Mouse (Mus musculus): ENCODE data around the gene Pax8. TPM values are rescaled to one million over a fixed set of nuclear protein-coding genes. Genes with fewer than 3 reads are reported as not detected.

The Pax8 gene
- polyA plus RNA-seq, 1 experiment from 2014 or later, result 0.62 TPM

- DNase-seq (ENCODE audit: low spot score) (no peak), ATAC-seq (replicated peaks; ENCODE audit: low FRiP score) (no peak)
- H3K27me3 ChIP-seq (replicated peaks; ENCODE audit: control insufficient read depth, insufficient read depth, low read length), result no peaks in the 10 kb centered on the region
- H3K27ac ChIP-seq (ENCODE audit: low read depth, low read length), result no peak overlapping the region
- H3K4me3 ChIP-seq (ENCODE audit: low read depth, low read length), result no peak overlapping the region
- no peaks in the 10 kb centered on the region for H3K4me1 ChIP-seq (replicated peaks; ENCODE audit: control insufficient read depth, insufficient read depth, low read length)
- no peak overlapping the region for H3K4me2 ChIP-seq
- no peak overlapping the region for H3K9ac ChIP-seq (ENCODE audit: low read depth, low read length)
- H3K36me3 ChIP-seq (ENCODE audit: control insufficient read depth, insufficient read depth, low read length), result no peaks in the 10 kb centered on the region
- WGBS, result 81% methylated on average over 2 of the region's 2 CpGs
- H3K9me3 ChIP-seq (ENCODE audit: control insufficient read depth, low read length), result no peaks in the 10 kb centered on the region
Measured at GRCm38 (mm10) chr2:24393251-24393650, 82.1 kb downstream of the Pax8 start.

DNA sequence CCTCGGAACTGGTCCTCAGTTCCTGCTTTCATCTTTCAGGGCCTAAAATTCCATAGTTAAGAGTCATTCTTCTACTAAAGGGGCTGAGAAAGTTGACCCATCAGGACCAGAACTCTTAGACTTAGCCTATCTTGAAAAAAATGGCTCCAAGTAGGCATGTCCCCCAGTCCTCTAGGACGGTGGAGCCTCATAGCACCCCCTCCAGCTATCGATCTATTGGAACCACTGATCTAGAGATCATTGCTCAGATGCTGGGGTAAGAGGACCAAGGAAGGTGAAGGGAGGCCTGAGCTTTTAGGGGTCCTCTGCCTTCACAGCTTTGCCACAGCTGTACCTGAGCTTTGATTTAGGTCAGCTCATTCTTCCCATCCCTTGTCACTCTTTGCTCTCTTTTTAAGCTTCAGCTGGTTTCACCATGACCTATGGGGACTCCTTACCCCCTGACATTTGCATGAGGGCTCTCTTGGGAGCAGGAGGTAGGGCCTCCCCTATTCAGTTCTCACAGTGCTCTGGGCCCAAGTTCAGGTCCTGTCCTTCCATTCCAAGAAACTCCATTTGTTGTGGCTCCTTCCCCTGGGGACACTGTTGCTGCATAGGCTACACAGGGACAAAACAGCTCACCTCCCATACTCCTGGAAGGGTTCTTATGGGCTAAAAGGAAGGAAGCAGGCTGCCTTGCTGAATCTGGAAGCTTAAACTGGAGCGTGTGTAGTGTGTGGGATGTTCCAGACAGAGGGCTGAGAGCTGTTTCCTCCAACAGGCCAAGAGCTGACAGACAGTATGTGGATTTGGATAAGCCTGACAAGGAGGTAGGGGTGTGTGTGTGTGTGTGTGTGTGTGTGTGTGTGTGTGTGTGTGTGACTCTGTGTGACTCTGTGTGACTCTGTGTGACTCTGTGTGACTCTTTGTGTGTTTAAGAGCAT is 87.8 kb downstream of the Pax8 start:
- ATAC-seq (replicated peaks; ENCODE audit: low FRiP score) (no peak), DNase-seq (ENCODE audit: low spot score) (peak; percentile 27)
- no peaks in the 10 kb centered on the region for H3K9me3 ChIP-seq (ENCODE audit: control insufficient read depth, low read length)
- 62% methylated on average over 4 of the region's 4 CpGs for WGBS
- H3K27ac ChIP-seq (ENCODE audit: low read depth, low read length), result no peak overlapping the region
- no peak overlapping the region; the same call in 1 of the 2 replicates for H3K9ac ChIP-seq (ENCODE audit: low read depth, low read length)
- no peaks in the 10 kb centered on the region for H3K27me3 ChIP-seq (replicated peaks; ENCODE audit: control insufficient read depth, insufficient read depth, low read length)
- peak overlapping the region; percentile 53 for H3K4me3 ChIP-seq (ENCODE audit: low read depth, low read length)
- H3K4me1 ChIP-seq (replicated peaks; ENCODE audit: control insufficient read depth, insufficient read depth, low read length), result peaks cover 10% of the 10 kb centered on the region; the same call in 1 of the 2 replicates
- peak overlapping the region; percentile 68 for H3K4me2 ChIP-seq
- no peaks in the 10 kb centered on the region for H3K36me3 ChIP-seq (ENCODE audit: control insufficient read depth, insufficient read depth, low read length)

DNA sequence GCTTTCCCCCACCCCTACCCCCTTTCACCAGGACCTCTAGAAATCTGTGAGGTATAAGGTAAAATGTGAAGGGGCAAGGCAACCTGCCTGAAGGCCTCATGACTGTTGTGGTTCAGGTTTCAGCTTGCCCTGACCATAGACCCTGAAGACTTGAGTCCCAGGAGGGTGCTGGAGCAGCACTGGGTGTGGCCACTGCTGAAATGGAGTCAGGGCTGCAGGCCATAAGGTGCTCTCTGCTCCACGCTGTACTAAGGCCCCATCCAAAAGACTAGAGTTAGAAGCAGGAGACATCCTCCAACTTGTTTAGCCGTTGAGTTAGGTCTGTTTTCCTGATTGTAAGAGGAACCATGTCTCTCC is 88.5 kb downstream of the Pax8 start:
- H3K9ac ChIP-seq (ENCODE audit: low read depth, low read length), result peak overlapping the region; percentile 75
- ATAC-seq (replicated peaks; ENCODE audit: low FRiP score), result no peak
- no peaks in the 10 kb centered on the region for H3K36me3 ChIP-seq (ENCODE audit: control insufficient read depth, insufficient read depth, low read length)
- no peak for DNase-seq (ENCODE audit: low spot score)
- peak overlapping the region; percentile 68 for H3K4me2 ChIP-seq
- H3K27ac ChIP-seq (ENCODE audit: low read depth, low read length), result peak overlapping the region; percentile 86
- H3K27me3 ChIP-seq (replicated peaks; ENCODE audit: control insufficient read depth, insufficient read depth, low read length), result no peaks in the 10 kb centered on the region
- H3K4me3 ChIP-seq (ENCODE audit: low read depth, low read length), result peak overlapping the region; percentile 53
- H3K9me3 ChIP-seq (ENCODE audit: control insufficient read depth, low read length), result no peaks in the 10 kb centered on the region
- H3K4me1 ChIP-seq (replicated peaks; ENCODE audit: control insufficient read depth, insufficient read depth, low read length), result peaks cover 10% of the 10 kb centered on the region; the same call in 1 of the 2 replicates
- 53% methylated on average over 2 of the region's 2 CpGs for WGBS

GRCm38 (mm10) chr2:24386158-24386963 is 89.0 kb downstream of the Pax8 start:
- no peaks in the 10 kb centered on the region for H3K27me3 ChIP-seq (replicated peaks; ENCODE audit: control insufficient read depth, insufficient read depth, low read length)
- WGBS, result 48% methylated on average over 21 of the region's 21 CpGs
- no peaks in the 10 kb centered on the region for H3K36me3 ChIP-seq (ENCODE audit: control insufficient read depth, insufficient read depth, low read length)
- peak overlapping the region; percentile 68 for H3K4me2 ChIP-seq
- H3K9ac ChIP-seq (ENCODE audit: low read depth, low read length), result peak overlapping the region; percentile 75
- peak overlapping the region; percentile 86 for H3K27ac ChIP-seq (ENCODE audit: low read depth, low read length)
- ATAC-seq (replicated peaks; ENCODE audit: low FRiP score) (peak; percentile 60), DNase-seq (ENCODE audit: low spot score) (peak; percentile 48)
- H3K4me3 ChIP-seq (ENCODE audit: low read depth, low read length), result peak overlapping the region; percentile 53
- no peaks in the 10 kb centered on the region for H3K9me3 ChIP-seq (ENCODE audit: control insufficient read depth, low read length)
- H3K4me1 ChIP-seq (replicated peaks; ENCODE audit: control insufficient read depth, insufficient read depth, low read length), result peaks cover 10% of the 10 kb centered on the region; the same call in 1 of the 2 replicates

- H3K9ac ChIP-seq (ENCODE audit: low read depth, low read length), result peak overlapping the region; percentile 75
- DNase-seq (ENCODE audit: low spot score) (peak; percentile 64), ATAC-seq (replicated peaks; ENCODE audit: low FRiP score) (peak; percentile 95)
- 47% methylated on average over 14 of the region's 14 CpGs for WGBS
- H3K36me3 ChIP-seq (ENCODE audit: control insufficient read depth, insufficient read depth, low read length), result no peaks in the 10 kb centered on the region
- no peaks in the 10 kb centered on the region for H3K27me3 ChIP-seq (replicated peaks; ENCODE audit: control insufficient read depth, insufficient read depth, low read length)
- H3K4me3 ChIP-seq (ENCODE audit: low read depth, low read length), result peak overlapping the region; percentile 53
- H3K4me2 ChIP-seq, result peak overlapping the region; percentile 68
- peak overlapping the region; percentile 86 for H3K27ac ChIP-seq (ENCODE audit: low read depth, low read length)
- H3K9me3 ChIP-seq (ENCODE audit: control insufficient read depth, low read length), result no peaks in the 10 kb centered on the region
- peaks cover 10% of the 10 kb centered on the region; the same call in 1 of the 2 replicates for H3K4me1 ChIP-seq (replicated peaks; ENCODE audit: control insufficient read depth, insufficient read depth, low read length)
Measured at GRCm38 (mm10) chr2:24385111-24385961, 90.1 kb downstream of the Pax8 start.

DNA sequence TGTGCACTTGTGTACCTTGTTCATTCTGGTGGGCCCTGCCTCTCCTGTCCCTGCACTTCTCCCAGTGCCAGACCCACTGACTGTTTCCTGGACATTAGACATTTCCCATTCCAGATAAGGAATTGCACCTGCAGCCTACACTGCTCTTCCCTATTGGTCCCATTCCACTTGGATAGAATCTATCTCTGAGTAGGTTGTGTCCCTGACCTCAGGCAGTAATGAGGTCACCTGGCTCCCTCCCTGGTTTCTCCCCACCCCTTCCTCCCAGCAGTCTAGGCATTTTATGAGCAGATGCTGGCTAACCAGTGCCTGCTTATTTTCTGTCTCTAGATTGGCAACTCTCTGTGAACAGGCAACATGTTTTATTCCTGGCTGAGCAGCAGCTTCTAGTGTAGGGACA is 91.0 kb downstream of the Pax8 start:
- H3K27ac ChIP-seq (ENCODE audit: low read depth, low read length), result no peak overlapping the region
- H3K4me1 ChIP-seq (replicated peaks; ENCODE audit: control insufficient read depth, insufficient read depth, low read length), result peaks cover 10% of the 10 kb centered on the region; the same call in 1 of the 2 replicates
- H3K9ac ChIP-seq (ENCODE audit: low read depth, low read length), result no peak overlapping the region

DNA sequence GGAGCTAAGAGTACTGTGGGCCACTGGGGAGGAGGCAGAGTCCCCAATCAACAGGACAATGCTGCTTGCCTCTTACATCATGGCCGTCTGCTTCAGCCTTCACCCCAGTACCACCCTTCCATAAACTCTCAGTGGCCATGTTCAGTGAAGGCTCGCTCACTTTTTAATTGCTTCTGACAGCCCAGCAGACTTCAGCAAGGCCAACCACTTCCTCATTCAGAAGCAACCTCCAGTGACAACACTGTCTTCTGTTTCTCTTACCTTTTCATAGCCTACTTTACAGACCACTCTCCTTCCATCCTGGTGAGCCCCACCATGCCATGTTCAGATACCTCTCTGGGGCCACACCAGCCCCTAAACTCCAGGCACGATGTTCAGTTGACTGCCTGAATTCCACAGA is 91.8 kb downstream of the Pax8 start:
- no peak overlapping the region for H3K27ac ChIP-seq (ENCODE audit: low read depth, low read length)
- no peak overlapping the region for H3K4me3 ChIP-seq (ENCODE audit: low read depth, low read length)
- WGBS, result 56% methylated on average over 3 of the region's 3 CpGs
- peak; percentile 2 for DNase-seq (ENCODE audit: low spot score)
- no peak for ATAC-seq (replicated peaks; ENCODE audit: low FRiP score)
- no peaks in the 10 kb centered on the region for H3K9me3 ChIP-seq (ENCODE audit: control insufficient read depth, low read length)
- no peak overlapping the region for H3K9ac ChIP-seq (ENCODE audit: low read depth, low read length)
- no peak overlapping the region for H3K4me2 ChIP-seq
- no peaks in the 10 kb centered on the region for H3K36me3 ChIP-seq (ENCODE audit: control insufficient read depth, insufficient read depth, low read length)
- H3K27me3 ChIP-seq (replicated peaks; ENCODE audit: control insufficient read depth, insufficient read depth, low read length), result no peaks in the 10 kb centered on the region
- H3K4me1 ChIP-seq (replicated peaks; ENCODE audit: control insufficient read depth, insufficient read depth, low read length), result peaks cover 12% of the 10 kb centered on the region

More for the DNA sequence above, 91.0 kb downstream of the Pax8 start:
- no peak overlapping the region for H3K4me3 ChIP-seq (ENCODE audit: low read depth, low read length)
- H3K4me2 ChIP-seq, result peak overlapping the region; percentile 68; the same call in 1 of the 2 replicates
- DNase-seq (ENCODE audit: low spot score) (peak; percentile 21), ATAC-seq (replicated peaks; ENCODE audit: low FRiP score) (no peak)
- H3K36me3 ChIP-seq (ENCODE audit: control insufficient read depth, insufficient read depth, low read length), result no peaks in the 10 kb centered on the region
- H3K9me3 ChIP-seq (ENCODE audit: control insufficient read depth, low read length), result no peaks in the 10 kb centered on the region
- no peaks in the 10 kb centered on the region for H3K27me3 ChIP-seq (replicated peaks; ENCODE audit: control insufficient read depth, insufficient read depth, low read length)

Data from liver, embryonic 11.5 days (tissue).